Mouse (Mus musculus) retina, postnatal 7 days (tissue): ENCODE measurements around the gene Gadl1.
A peak's percentile ranks its signal among the peaks of the same experiment; 100 is the strongest.
"Not testable (repeated sequence)": the region's sequence is repeated elsewhere in the genome, so short reads cannot be mapped to it uniquely, and the experiment has no call there.

Source experiments
- DNase-seq: peaks from one replicate; pipeline ENCODE4 v3.0.0-alpha.2; 2012; ENCODE audit warnings: low read depth, low spot score

Gene Gadl1

DNA sequence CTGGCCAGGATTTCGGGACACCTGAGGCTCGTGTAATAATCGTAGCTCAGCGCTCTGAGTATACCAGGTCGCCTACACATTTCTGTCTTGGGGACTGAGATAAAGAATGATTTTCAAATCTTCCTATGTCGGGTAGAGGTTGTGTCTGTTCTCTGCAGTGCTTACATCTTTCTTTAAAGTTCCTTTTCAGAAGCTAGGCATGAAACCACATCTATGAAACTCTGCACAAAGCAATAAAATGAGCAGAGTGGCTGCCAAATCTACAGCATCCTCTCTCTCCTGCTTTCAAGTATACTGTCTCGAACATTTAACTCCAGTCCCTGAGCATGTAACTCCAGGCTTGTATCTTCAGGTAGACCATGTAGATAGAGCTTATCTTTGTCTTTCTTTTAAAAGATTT, 109.3 kb downstream of the Gadl1 start:
- no peak for DNase-seq

GRCm38 (mm10) chr9:116025371-116025770, 116.1 kb downstream of the Gadl1 start:
- DNase-seq = no peak

- DNase-seq = no peak
These were observed 119.8 kb downstream of the Gadl1 start for GRCm38 (mm10) chr9:116029076-116029475.

GRCm38 (mm10) chr9:116032711-116033110, 123.5 kb downstream of the Gadl1 start:
- no peak for DNase-seq

- no peak for DNase-seq
These were observed 129.0 kb downstream of the Gadl1 start for GRCm38 (mm10) chr9:116038275-116038674.

- no peak for DNase-seq
These were observed 130.7 kb downstream of the Gadl1 start for GRCm38 (mm10) chr9:116039981-116040380.

- DNase-seq = not testable (repeated sequence)
These were observed 131.6 kb downstream of the Gadl1 start for GRCm38 (mm10) chr9:116040852-116041251.

DNA sequence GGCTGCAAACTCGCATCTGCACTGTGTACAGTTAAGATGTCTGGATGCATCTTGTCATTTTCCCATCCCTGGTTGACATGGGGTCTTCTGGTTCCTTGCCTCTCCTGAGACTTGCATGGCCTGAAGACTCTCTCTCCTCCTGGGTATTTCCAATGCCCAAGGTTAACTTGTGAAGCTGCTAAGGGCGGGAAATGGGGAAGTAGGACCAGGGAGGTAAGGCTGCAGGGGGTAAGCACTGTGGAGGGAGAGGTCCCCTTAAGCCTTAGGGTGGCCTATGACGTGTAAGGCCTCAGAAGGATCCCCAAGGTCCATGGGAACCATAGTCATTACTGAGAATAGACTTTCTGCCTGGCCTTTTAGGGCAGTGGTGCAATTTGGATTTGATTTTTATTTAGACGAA, 132.1 kb downstream of the Gadl1 start:
- no peak for DNase-seq

- DNase-seq = peak; percentile 55
These were observed 132.5 kb downstream of the Gadl1 start for GRCm38 (mm10) chr9:116041787-116042186.

DNA sequence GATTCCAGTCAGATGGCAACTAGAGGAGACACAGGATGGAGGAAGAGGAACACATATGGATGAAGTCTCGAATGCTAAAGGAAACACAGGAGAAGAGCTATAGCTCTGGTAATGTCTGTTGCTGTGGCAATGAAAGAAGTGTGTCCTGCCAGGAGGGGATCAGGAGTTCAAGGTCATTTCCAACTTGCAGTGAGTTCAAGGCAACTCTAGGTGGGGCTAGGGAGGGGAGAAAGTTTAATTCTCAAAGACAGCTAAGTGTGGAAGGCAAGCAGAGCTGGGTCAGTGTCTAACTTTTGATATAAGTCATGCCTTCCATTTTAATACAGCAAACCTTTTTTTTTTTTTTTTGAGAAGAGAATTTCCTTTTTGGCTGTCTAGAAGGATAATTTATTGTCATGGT, 140.7 kb downstream of the Gadl1 start:
- DNase-seq = no peak

DNA sequence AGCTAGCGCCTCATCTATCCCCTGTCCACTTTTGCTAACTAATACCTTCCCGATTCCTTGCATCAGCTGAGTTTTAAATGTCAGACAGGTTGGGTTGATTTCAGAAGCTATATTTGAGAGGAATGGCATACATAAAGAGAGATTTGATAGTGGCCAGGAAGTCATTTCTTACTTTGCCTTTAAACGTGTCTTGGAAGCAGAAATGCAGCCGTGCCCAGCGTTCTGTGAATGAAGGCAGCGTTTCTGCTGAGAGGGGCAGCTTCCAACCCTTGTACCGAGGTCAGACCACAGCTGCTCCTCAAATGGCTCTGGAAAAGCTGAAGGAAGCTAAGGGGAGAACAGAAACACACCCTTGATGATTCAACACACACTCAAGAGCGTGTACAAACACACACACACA, 144.7 kb downstream of the Gadl1 start:
- no peak for DNase-seq

- DNase-seq = no peak
These were observed 149.2 kb downstream of the Gadl1 start for GRCm38 (mm10) chr9:116058475-116058874.

DNA sequence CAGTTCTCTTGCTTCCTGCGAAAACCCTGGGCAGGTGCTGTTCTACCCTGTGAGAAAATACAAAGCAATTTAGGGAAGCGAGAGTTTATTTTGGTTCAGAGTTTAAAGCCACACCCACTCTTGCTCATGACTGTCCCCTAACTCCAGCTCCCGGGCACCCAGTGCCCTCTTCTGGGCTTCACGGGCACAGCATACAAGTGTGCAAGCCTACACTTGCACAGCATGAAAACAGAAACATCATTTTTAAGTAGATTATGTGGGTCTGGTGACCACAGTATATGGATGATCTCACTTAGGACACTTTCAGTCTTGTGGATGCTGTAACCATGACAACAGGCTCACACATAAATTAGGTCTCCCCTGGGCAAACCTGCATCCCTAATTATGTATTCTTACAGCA, 149.9 kb downstream of the Gadl1 start:
- DNase-seq = no peak

DNA sequence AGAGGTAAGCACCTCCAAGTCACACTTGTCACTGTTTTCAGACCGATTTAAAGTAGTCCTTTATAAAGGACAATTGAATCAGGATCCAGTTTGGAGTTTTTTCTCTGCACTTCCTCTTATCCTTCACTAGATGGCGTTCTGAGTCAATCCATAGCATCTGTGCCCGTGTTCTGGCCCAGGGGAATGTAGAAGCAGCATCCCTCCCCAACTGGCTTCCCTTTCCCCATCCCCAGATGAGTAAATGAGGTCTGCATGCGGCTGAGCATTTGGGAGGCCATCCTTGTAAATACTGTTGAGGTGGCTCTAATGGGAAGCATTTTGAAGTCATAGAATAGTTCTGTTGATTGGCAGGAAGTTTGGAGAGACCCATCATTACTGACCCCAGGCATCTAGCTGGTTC, 151.4 kb downstream of the Gadl1 start:
- DNase-seq = no peak

- no peak for DNase-seq
These were observed 155.5 kb downstream of the Gadl1 start for GRCm38 (mm10) chr9:116064774-116065173.

DNA sequence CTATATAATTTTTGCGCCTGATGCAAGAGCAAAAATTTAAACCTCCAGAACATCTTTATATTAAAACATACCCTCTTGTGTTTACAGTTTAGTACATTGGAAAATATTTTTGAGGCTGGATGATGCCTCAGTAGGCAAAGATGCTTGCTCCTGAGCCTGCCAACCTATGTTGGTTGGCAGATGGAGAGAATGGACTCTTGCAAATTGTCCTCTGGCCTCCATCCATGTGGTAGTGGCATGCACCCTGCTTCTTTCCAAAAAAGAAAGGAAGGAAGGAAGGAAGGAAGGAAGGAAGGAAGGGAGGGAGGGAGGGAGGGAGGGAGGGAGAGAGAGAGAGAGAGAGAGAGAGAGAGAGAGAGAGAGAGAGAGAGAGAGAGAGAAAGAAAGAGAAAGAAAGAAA, 162.3 kb downstream of the Gadl1 start:
- not testable (repeated sequence) for DNase-seq

DNA sequence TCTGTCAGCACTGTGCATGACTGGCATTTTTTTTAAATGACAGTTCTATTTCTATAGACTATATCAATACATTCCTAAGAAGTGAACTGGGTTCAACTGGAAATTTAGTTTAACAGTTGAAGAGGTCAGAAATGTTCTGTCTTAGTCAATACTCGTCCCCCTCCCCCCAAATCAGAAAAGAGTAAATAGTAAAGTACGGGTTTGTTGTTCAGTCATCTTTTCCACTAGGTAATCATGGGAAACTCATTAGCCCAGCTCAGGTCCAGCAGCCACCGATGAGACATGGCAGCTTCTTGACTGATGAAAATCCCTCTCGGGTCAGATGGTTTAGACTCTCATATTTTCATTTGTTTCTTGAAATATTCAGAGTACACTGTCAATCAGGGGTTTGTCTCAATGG, 166.9 kb downstream of the Gadl1 start:
- DNase-seq = no peak

GRCm38 (mm10) chr9:116076946-116077345, 167.7 kb downstream of the Gadl1 start:
- DNase-seq = no peak

GRCm38 (mm10) chr9:116077419-116077818, 168.2 kb downstream of the Gadl1 start:
- no peak for DNase-seq

DNA sequence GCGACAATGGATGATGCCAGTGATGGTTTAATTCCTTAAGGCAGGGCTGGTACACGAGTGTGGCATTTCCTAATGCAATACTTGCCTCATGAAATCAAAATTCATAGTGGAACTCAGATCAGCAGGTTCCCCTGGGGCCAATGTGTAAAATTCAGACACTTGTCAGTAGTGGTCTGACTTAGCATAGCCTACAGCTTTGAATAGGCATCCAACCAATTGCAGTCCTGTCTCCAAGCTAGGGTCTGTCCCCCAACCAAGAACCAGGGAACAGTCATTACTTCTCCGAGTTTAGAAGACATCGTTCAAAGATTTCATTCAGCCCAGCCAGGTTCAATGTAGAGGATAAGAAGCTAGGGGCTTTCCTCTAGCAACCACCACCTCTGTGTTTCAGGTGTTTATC, 172.5 kb downstream of the Gadl1 start:
- no peak for DNase-seq

- DNase-seq = no peak
These were observed 174.0 kb downstream of the Gadl1 start for GRCm38 (mm10) chr9:116083300-116083699.

GRCm38 (mm10) chr9:116083726-116084323, 174.6 kb downstream of the Gadl1 start:
- DNase-seq = no peak

DNA sequence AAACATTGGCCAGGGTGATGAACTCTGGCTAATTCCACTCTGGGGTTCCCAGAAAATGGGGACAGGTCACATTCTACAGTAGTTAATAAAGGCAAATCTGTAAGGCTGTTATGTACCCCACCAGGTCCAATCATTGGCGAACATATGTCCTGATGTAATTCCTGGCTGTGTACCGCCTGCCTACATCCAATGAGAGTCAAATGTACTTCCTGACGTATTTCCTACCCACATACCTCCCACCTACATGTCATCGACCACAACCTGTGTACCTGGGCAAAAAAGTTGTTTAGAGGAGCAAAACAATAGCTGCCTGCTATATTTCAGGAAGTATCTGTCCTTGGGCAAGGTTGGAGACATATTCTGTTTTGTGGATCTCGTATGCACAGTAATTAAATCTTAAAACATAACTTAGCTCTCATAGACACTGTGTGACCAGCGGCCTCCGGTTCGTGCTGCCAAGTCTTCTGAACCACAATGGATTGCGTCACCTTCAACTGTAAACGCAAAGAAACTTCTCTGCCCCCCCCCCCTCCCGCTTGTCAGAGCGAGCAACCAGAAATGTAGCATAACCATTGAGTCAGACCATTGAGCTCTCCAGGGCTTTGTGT, 175.2 kb downstream of the Gadl1 start:
- DNase-seq = no peak

- no peak for DNase-seq
These were observed 176.7 kb downstream of the Gadl1 start for GRCm38 (mm10) chr9:116085999-116086398.
